ENCODE assay signal across 7 mouse cellular contexts in the genomic region with DNA sequence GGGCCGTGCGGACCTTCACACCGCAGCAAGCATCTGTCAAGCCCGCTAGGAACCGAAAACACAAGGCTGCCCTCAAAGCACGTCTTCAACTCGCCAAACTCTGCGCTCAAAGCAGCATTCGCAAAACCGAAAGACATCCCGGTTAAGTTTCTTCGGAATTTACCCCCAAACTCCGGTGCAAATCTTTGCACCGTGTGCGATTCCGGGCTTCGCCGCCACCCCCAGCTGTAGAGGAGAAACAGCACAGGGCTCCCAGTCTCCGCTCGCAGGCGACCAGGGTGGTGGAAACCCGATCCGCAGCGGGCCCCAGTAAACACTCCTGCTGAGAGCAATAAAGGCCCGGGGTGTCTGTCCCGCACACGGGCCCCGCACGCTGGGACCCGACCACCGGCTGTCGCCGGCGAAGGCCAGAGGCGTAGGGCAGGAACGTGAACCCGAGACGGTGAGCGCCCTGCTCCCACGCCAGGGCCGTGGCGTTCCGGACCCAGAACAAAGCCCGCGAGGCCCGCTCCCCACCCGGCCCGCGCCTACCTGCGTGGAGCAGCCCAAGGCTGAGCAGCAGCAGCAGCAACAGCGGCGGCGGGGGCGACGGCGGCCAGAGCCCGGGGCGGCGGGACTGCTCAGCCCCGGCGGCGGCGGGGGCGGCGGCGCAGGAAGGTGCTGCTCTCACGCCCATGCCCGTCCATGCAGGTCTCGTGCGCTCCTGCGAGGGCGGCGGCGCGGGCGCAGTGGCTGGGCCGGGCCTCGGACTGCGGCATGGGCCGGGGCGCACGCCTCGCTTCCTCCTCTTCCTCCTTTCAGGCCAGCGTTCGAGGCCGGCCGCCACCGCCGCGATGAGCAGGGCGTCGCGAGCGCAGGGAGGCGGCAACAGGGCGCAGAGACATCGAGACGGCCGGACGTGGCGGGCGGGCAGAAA. TPM values are rescaled to one million over a fixed set of nuclear protein-coding genes. Genes with fewer than 3 reads are reported as not detected.
A peak's percentile ranks its signal among the peaks of the same experiment; 100 is the strongest.
DNase-seq lines count a peak whose midpoint lies in the region; ATAC-seq and TF ChIP-seq lines count a peak whose summit lies in the region.

No protein-coding gene starts in this region.

- H3K36me3 ChIP-seq in ES-Bruce4 (ENCODE audit: control insufficient read depth, insufficient read depth, low read length, poor library complexity, severe bottlenecking) = no peaks in the 10 kb centered on the region
- no peaks in the 10 kb centered on the region for H3K36me3 ChIP-seq in lung, postnatal 0 days (ENCODE audit: insufficient read depth, low read length)

- H3K27ac ChIP-seq in ES-Bruce4 (ENCODE audit: insufficient read depth, low read length) = no peak overlapping the region
- H3K27ac ChIP-seq in lung, postnatal 0 days (ENCODE audit: low read length) = peak overlapping the region; percentile 93

- peak; percentile 62 for ATAC-seq in lung, postnatal 0 days

- H3K27me3 ChIP-seq in ES-Bruce4 (ENCODE audit: control insufficient read depth, insufficient read depth, low read length, poor library complexity, severe bottlenecking) = peaks cover 7% of the 10 kb centered on the region; the same call in 1 of the 2 replicates
- no peaks in the 10 kb centered on the region for H3K27me3 ChIP-seq in lung, postnatal 0 days (replicated peaks; ENCODE audit: insufficient read depth, low read length)

- TF ChIP-seq CTCF in ES-Bruce4 (IDR thresholded peaks at IDR 0.05; ENCODE audit: low read depth, low read length) = no peak
- no peak for TF ChIP-seq CTCF in lung, postnatal 0 days (IDR thresholded peaks at IDR 0.05)

- under 1% methylated on average over 66 of the region's 102 CpGs for WGBS in lung, postnatal 0 days

- no peaks in the 10 kb centered on the region for H3K9me3 ChIP-seq in ES-Bruce4 (replicated peaks; ENCODE audit: control insufficient read depth, insufficient read depth, low read length, poor library complexity, severe bottlenecking)
- no peaks in the 10 kb centered on the region for H3K9me3 ChIP-seq in lung, postnatal 0 days (ENCODE audit: low read length)

- peak overlapping the region; percentile 95 for H3K4me2 ChIP-seq in lung, postnatal 0 days (replicated peaks; ENCODE audit: low read depth, low read length)

- TF ChIP-seq EP300 in ES-Bruce4 (IDR thresholded peaks at IDR 0.05; ENCODE audit: insufficient read depth, low read depth, low read length) = no peak
- TF ChIP-seq EP300 in lung, postnatal 0 days (IDR thresholded peaks at IDR 0.05) = no peak

- peak overlapping the region; percentile 83 for H3K9ac ChIP-seq in ES-Bruce4 (ENCODE audit: low read depth, poor library complexity, severe bottlenecking)
- H3K9ac ChIP-seq in lung, postnatal 0 days (replicated peaks; ENCODE audit: low read depth) = peak overlapping the region; percentile 80

- peak; percentile 40 to 49 for DNase-seq in B cell, adult 2 months
- peak; percentile 45 for DNase-seq in cerebellum, adult 9-11 months
- peak; percentile 46 to 57 for DNase-seq in heart, adult 9 months (ENCODE audit: low spot score in 2 of 2)
- DNase-seq in kidney, adult 9 months = peak; percentile 28
- DNase-seq in lung, postnatal 0 days (ENCODE audit: low spot score) = peak; percentile 56
- DNase-seq in retina, postnatal 1 day = peak; percentile 65

- H3K4me3 ChIP-seq in ES-Bruce4 (ENCODE audit: low read depth, low read length) = peak overlapping the region; percentile 75
- H3K4me3 ChIP-seq in lung, postnatal 0 days (ENCODE audit: low read depth, low read length) = peak overlapping the region; percentile 89

- TF ChIP-seq POLR2A in ES-Bruce4 (IDR thresholded peaks at IDR 0.05; ENCODE audit: insufficient read depth, low read length) = no peak

- no peaks in the 10 kb centered on the region for H3K4me1 ChIP-seq in ES-Bruce4 (ENCODE audit: control insufficient read depth, insufficient read depth, low read length)
- H3K4me1 ChIP-seq in lung, postnatal 0 days (ENCODE audit: insufficient read depth, low read depth, low read length) = peaks cover 5% of the 10 kb centered on the region; the same call in 1 of the 2 replicates

RNA-seq across cellular contexts. Expression of a gene that starts 5.1 kb away (rescaled TPM):
- polyA plus RNA-seq in ES-Bruce4 (2011; ENCODE audit: insufficient read depth, insufficient read length, low read depth, missing spikeins) = 10.9 and 11.2 TPM in 2 replicates
- polyA plus RNA-seq in lung, postnatal 0 days (2015; fragmentation: Nextera tagmentation; extraction: Ambion mirVana) = 15.2 and 15.9 TPM in 2 replicates
